Mouse (Mus musculus): Measurements from ENCODE around the gene Adamts10. TPM values are rescaled to one million over a fixed set of nuclear protein-coding genes. Genes with fewer than 3 reads are reported as not detected.
A peak's percentile ranks its signal among the peaks of the same experiment; 100 is the strongest.

The Adamts10 gene
- 71.5 and 103 TPM in 2 replicates for polyA plus RNA-seq (2016; fragmentation: Nextera tagmentation; extraction: Ambion mirVana)

GRCm38 (mm10) chr17:33523918-33524755 lies at the start of gene Adamts10:
TSS of gene Adamts10 (plus strand) at chr17:33524204.
- Histone ChIP-seq H3K36me3 (peaks cover 23% of the 10 kb centered on the region), H3K4me1 (peaks cover 45% of the 10 kb centered on the region), H3K27ac (peak within 1 kb of the TSS; percentile 94), H3K9me3 (replicated peaks) (no peaks in the 10 kb centered on the region), H3K27me3 (ENCODE audit: low read depth, poor library complexity, severe bottlenecking) (no peaks in the 10 kb centered on the region), H3K4me3 (peak within 1 kb of the TSS; percentile 62)
- DNase-seq (ENCODE audit: low spot score): peak; percentile 88
- under 1% methylated on average over 44 of the region's 44 CpGs for WGBS

- H3K27ac ChIP-seq: no peak overlapping the region
- no peaks in the 10 kb centered on the region for H3K27me3 ChIP-seq (ENCODE audit: low read depth, poor library complexity, severe bottlenecking)
- DNase-seq (ENCODE audit: low spot score): no peak
- WGBS: 56% methylated on average over 6 of the region's 6 CpGs
- no peaks in the 10 kb centered on the region for H3K36me3 ChIP-seq
- no peaks in the 10 kb centered on the region for H3K4me1 ChIP-seq
- H3K4me3 ChIP-seq: no peak overlapping the region
- H3K9me3 ChIP-seq (replicated peaks): no peaks in the 10 kb centered on the region
These were observed 40.0 kb upstream of the Adamts10 start for GRCm38 (mm10) chr17:33484020-33484419.

- H3K9me3 ChIP-seq (replicated peaks): no peaks in the 10 kb centered on the region
- no peak overlapping the region for H3K27ac ChIP-seq
- H3K4me1 ChIP-seq: no peaks in the 10 kb centered on the region
- no peak overlapping the region for H3K4me3 ChIP-seq
- H3K36me3 ChIP-seq: no peaks in the 10 kb centered on the region
- H3K27me3 ChIP-seq (ENCODE audit: low read depth, poor library complexity, severe bottlenecking): no peaks in the 10 kb centered on the region
- no peak for DNase-seq (ENCODE audit: low spot score)
- WGBS: 77% methylated on average over 2 of the region's 2 CpGs
These were observed 36.8 kb upstream of the Adamts10 start for GRCm38 (mm10) chr17:33487211-33487610.

GRCm38 (mm10) chr17:33487652-33488051 lies 36.4 kb upstream of the Adamts10 start:
- 100% methylated on average over 1 of the region's 1 CpGs for WGBS
- Histone ChIP-seq H3K4me1 (no peaks in the 10 kb centered on the region), H3K27me3 (ENCODE audit: low read depth, poor library complexity, severe bottlenecking) (no peaks in the 10 kb centered on the region), H3K9me3 (replicated peaks) (no peaks in the 10 kb centered on the region), H3K4me3 (no peak overlapping the region), H3K27ac (no peak overlapping the region), H3K36me3 (no peaks in the 10 kb centered on the region)
- DNase-seq (ENCODE audit: low spot score): no peak

GRCm38 (mm10) chr17:33491371-33491770 lies 32.6 kb upstream of the Adamts10 start:
- Histone ChIP-seq H3K27ac (no peak overlapping the region), H3K4me3 (no peak overlapping the region), H3K27me3 (ENCODE audit: low read depth, poor library complexity, severe bottlenecking) (no peaks in the 10 kb centered on the region), H3K4me1 (no peaks in the 10 kb centered on the region), H3K9me3 (replicated peaks) (no peaks in the 10 kb centered on the region), H3K36me3 (no peaks in the 10 kb centered on the region)
- DNase-seq (ENCODE audit: low spot score): no peak
- WGBS: 93% methylated on average over 2 of the region's 2 CpGs

GRCm38 (mm10) chr17:33493065-33493464 lies 30.9 kb upstream of the Adamts10 start:
- WGBS: 69% methylated on average over 6 of the region's 6 CpGs

GRCm38 (mm10) chr17:33494586-33494985 lies 29.4 kb upstream of the Adamts10 start:
- Histone ChIP-seq H3K36me3 (no peaks in the 10 kb centered on the region), H3K4me1 (no peaks in the 10 kb centered on the region), H3K9me3 (replicated peaks) (no peaks in the 10 kb centered on the region), H3K27ac (no peak overlapping the region), H3K4me3 (no peak overlapping the region), H3K27me3 (ENCODE audit: low read depth, poor library complexity, severe bottlenecking) (no peaks in the 10 kb centered on the region)
- DNase-seq (ENCODE audit: low spot score): no peak

More at GRCm38 (mm10) chr17:33493065-33493464, 30.9 kb upstream of the Adamts10 start:
- Histone ChIP-seq H3K36me3 (no peaks in the 10 kb centered on the region), H3K27me3 (ENCODE audit: low read depth, poor library complexity, severe bottlenecking) (no peaks in the 10 kb centered on the region), H3K4me3 (no peak overlapping the region), H3K27ac (no peak overlapping the region), H3K9me3 (replicated peaks) (no peaks in the 10 kb centered on the region), H3K4me1 (no peaks in the 10 kb centered on the region)
- peak; percentile 34 for DNase-seq (ENCODE audit: low spot score)

GRCm38 (mm10) chr17:33498918-33499317 lies 25.1 kb upstream of the Adamts10 start:
- no peaks in the 10 kb centered on the region for H3K36me3 ChIP-seq
- no peak for DNase-seq (ENCODE audit: low spot score)
- 79% methylated on average over 1 of the region's 1 CpGs for WGBS
- no peaks in the 10 kb centered on the region for H3K9me3 ChIP-seq (replicated peaks)
- no peak overlapping the region for H3K4me3 ChIP-seq
- no peaks in the 10 kb centered on the region for H3K4me1 ChIP-seq
- no peak overlapping the region for H3K27ac ChIP-seq
- H3K27me3 ChIP-seq (ENCODE audit: low read depth, poor library complexity, severe bottlenecking): no peaks in the 10 kb centered on the region

GRCm38 (mm10) chr17:33508386-33508785 lies 15.6 kb upstream of the Adamts10 start:
- no peak for DNase-seq (ENCODE audit: low spot score)
- Histone ChIP-seq H3K9me3 (replicated peaks) (no peaks in the 10 kb centered on the region), H3K36me3 (no peaks in the 10 kb centered on the region), H3K27me3 (ENCODE audit: low read depth, poor library complexity, severe bottlenecking) (no peaks in the 10 kb centered on the region), H3K27ac (no peak overlapping the region), H3K4me3 (no peak overlapping the region), H3K4me1 (no peaks in the 10 kb centered on the region)
- WGBS: 84% methylated on average over 1 of the region's 1 CpGs

- H3K27ac ChIP-seq: no peak overlapping the region
- H3K4me1 ChIP-seq: no peaks in the 10 kb centered on the region
- no peaks in the 10 kb centered on the region for H3K36me3 ChIP-seq
- no peaks in the 10 kb centered on the region for H3K27me3 ChIP-seq (ENCODE audit: low read depth, poor library complexity, severe bottlenecking)
- no peak overlapping the region for H3K4me3 ChIP-seq
- no peak for DNase-seq (ENCODE audit: low spot score)
- H3K9me3 ChIP-seq (replicated peaks): no peaks in the 10 kb centered on the region
- WGBS: 91% methylated on average over 5 of the region's 5 CpGs
These were observed 13.8 kb upstream of the Adamts10 start for GRCm38 (mm10) chr17:33510172-33510571.

- WGBS: 57% methylated on average over 2 of the region's 2 CpGs
- no peaks in the 10 kb centered on the region for H3K27me3 ChIP-seq (ENCODE audit: low read depth, poor library complexity, severe bottlenecking)
These were observed 11.3 kb upstream of the Adamts10 start for GRCm38 (mm10) chr17:33512441-33513415.

GRCm38 (mm10) chr17:33513874-33514273 lies 10.1 kb upstream of the Adamts10 start:
- no peak for DNase-seq (ENCODE audit: low spot score)
- 88% methylated on average over 5 of the region's 5 CpGs for whole genome bisulfite sequencing

More at GRCm38 (mm10) chr17:33512441-33513415, 11.3 kb upstream of the Adamts10 start:
- Histone ChIP-seq H3K9me3 (replicated peaks) (no peaks in the 10 kb centered on the region), H3K4me1 (no peaks in the 10 kb centered on the region), H3K4me3 (no peak overlapping the region), H3K36me3 (no peaks in the 10 kb centered on the region), H3K27ac (no peak overlapping the region)
- no peak for DNase-seq (ENCODE audit: low spot score)

GRCm38 (mm10) chr17:33520366-33520765 lies 3.6 kb upstream of the Adamts10 start:
- Histone ChIP-seq H3K4me3 (no peak overlapping the region), H3K27ac (no peak overlapping the region), H3K9me3 (replicated peaks) (no peaks in the 10 kb centered on the region), H3K36me3 (no peaks in the 10 kb centered on the region), H3K4me1 (peaks cover 34% of the 10 kb centered on the region), H3K27me3 (ENCODE audit: low read depth, poor library complexity, severe bottlenecking) (no peaks in the 10 kb centered on the region)
- 55% methylated on average over 1 of the region's 1 CpGs for WGBS
- DNase-seq (ENCODE audit: low spot score): no peak

More at GRCm38 (mm10) chr17:33513874-33514273, 10.1 kb upstream of the Adamts10 start:
- H3K27ac ChIP-seq: no peak overlapping the region
- no peaks in the 10 kb centered on the region for H3K27me3 ChIP-seq (ENCODE audit: low read depth, poor library complexity, severe bottlenecking)
- H3K4me3 ChIP-seq: no peak overlapping the region
- H3K36me3 ChIP-seq: no peaks in the 10 kb centered on the region
- H3K4me1 ChIP-seq: no peaks in the 10 kb centered on the region
- H3K9me3 ChIP-seq (replicated peaks): no peaks in the 10 kb centered on the region
